Mouse (Mus musculus): ENCODE measurements around the gene Ccdc146. TPM values are rescaled to one million over a fixed set of nuclear protein-coding genes. Genes with fewer than 3 reads are reported as not detected.
A peak's percentile ranks its signal among the peaks of the same experiment; 100 is the strongest.

Gene Ccdc146
- polyA plus RNA-seq (2012; rRNA removed) = not detected in 2 replicates

DNA sequence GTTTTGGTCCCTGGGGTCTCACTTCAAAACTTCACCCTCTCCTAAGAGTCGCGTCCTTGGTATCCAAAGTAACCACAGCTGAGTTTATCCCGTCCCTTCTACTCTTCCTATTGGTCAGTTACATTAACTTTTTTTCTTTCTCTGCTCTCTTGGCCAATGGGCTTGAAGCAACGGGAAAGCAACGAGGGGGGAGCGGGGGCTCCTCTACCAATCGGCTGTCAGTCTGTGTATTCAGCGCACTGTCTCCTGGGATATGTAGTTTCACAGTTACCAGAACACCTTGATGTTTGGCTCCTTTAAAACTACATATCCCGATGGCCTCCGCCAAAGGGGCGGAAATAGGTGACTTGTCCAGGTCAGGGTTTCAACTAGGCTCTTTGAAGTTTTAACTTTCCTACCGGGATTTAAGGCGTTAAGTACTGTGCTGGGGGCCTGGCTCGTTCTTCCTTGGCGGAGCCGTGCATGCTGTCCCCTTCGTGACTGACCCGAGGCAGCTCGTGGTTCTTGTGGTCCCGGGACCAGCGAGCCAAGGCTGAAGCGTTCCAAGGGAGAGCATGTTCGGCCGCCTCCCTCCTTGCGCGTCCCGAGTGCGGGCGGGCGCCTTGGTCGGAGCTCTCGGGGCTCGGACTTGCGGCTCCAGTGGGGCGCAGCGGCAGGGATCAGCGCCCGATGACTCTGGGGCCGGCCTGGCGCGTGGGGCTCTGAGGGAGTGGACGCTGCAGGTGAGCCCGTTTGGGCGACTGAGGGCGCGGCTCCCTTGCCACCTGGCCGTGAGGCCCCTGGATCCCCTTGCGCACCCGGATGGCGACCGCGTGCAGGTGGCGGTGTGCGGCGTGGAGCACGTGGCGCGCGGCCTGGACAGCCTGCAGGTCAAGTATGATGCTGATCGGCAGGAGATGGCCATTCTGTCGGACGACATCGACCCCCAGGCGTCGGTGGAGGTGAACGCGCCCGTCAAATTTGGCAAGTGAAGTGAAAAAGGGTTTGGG is at the start of gene Ccdc146, which contains the start of gene Fam185a:
Ccdc146 (minus strand) TSS at position 64 of the 989 bp plus-strand sequence.
Fam185a (plus strand) TSS at position 345 of the 989 bp plus-strand sequence.
- Histone ChIP-seq H3K27me3 (replicated peaks; ENCODE audit: control insufficient read depth, insufficient read depth, low read length) (no peaks in the 10 kb centered on the region), H3K4me1 (ENCODE audit: control insufficient read depth, insufficient read depth, low read length) (no peaks in the 10 kb centered on the region; the same call in 1 of the 2 replicates), H3K4me3 (ENCODE audit: insufficient read depth, low read depth, low read length) (peak within 1 kb of the TSS; percentile 67), H3K36me3 (ENCODE audit: control insufficient read depth, insufficient read depth, low read length) (no peaks in the 10 kb centered on the region), H3K27ac (ENCODE audit: insufficient read depth, low read depth, low read length) (no peak within 1 kb of the TSS)
- no peak for TF ChIP-seq POLR2A (IDR thresholded peaks at IDR 0.05; ENCODE audit: low read depth, low read length)
- TF ChIP-seq CTCF (conservative IDR thresholded peaks at IDR 0.05; ENCODE audit: insufficient read depth, insufficient read length, low read depth, low read length) = no peak
- DNase-seq = peak; percentile 99
- WGBS = under 1% methylated on average over 68 of the region's 68 CpGs

DNA sequence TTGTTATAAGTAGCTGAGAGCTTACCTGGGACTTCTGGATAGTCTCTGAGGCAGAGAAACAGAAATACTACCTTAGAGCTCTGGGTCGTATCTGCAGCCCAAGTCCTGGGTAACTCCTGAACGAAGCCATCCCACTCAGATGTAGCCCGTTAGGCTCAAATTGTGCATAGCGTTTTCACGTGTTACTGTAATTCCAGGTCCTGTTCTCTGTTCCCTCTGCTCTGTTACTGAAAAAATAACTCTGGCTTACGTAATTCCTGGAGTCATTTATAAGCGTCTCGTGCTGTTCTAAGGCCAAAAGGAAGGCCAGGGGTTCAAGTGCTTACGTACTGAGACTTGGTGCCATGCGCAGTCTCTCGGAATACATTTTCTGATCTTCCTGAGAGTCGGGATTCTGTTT is 43.6 kb upstream of the Ccdc146 start:
- WGBS = 92% methylated on average over 12 of the region's 12 CpGs
- no peaks in the 10 kb centered on the region for H3K36me3 ChIP-seq (ENCODE audit: control insufficient read depth, insufficient read depth, low read length)
- H3K27ac ChIP-seq (ENCODE audit: insufficient read depth, low read depth, low read length) = no peak overlapping the region
- no peak overlapping the region for H3K4me3 ChIP-seq (ENCODE audit: insufficient read depth, low read depth, low read length)
- H3K27me3 ChIP-seq (replicated peaks; ENCODE audit: control insufficient read depth, insufficient read depth, low read length) = no peaks in the 10 kb centered on the region
- DNase-seq = no peak
- TF ChIP-seq POLR2A (IDR thresholded peaks at IDR 0.05; ENCODE audit: low read depth, low read length) = no peak
- TF ChIP-seq CTCF (conservative IDR thresholded peaks at IDR 0.05; ENCODE audit: insufficient read depth, insufficient read length, low read depth, low read length) = no peak
- H3K4me1 ChIP-seq (ENCODE audit: control insufficient read depth, insufficient read depth, low read length) = no peaks in the 10 kb centered on the region

DNA sequence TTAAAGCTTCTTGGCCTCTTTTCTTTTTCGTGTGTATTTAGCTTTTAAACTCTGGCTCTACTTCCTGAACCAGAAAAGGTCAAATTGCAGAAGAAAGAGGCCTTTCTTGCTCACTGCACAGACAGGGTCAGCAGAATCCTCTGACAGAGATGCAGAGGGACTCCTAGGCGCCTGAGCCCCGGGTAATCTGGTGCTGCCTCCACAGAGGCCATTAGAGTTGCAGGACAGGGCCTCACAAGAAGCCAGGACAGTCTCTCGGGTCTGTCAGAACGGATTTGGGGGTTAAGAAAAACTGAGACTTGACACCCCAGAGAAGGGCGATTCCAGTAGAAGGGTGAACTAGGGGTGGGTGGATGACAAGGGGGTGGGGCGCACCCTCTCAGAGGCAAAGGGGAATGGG is 42.9 kb upstream of the Ccdc146 start:
- Histone ChIP-seq H3K4me1 (ENCODE audit: control insufficient read depth, insufficient read depth, low read length) (no peaks in the 10 kb centered on the region), H3K27me3 (replicated peaks; ENCODE audit: control insufficient read depth, insufficient read depth, low read length) (no peaks in the 10 kb centered on the region), H3K4me3 (ENCODE audit: insufficient read depth, low read depth, low read length) (no peak overlapping the region), H3K27ac (ENCODE audit: insufficient read depth, low read depth, low read length) (no peak overlapping the region), H3K36me3 (ENCODE audit: control insufficient read depth, insufficient read depth, low read length) (no peaks in the 10 kb centered on the region)
- TF ChIP-seq CTCF (conservative IDR thresholded peaks at IDR 0.05; ENCODE audit: insufficient read depth, insufficient read length, low read depth, low read length) (no peak), POLR2A (IDR thresholded peaks at IDR 0.05; ENCODE audit: low read depth, low read length) (no peak)
- DNase-seq = peak; percentile 40
- 54% methylated on average over 7 of the region's 7 CpGs for WGBS

GRCm38 (mm10) chr5:21440833-21441530 is 16.5 kb upstream of the Ccdc146 start:
- WGBS = 45% methylated on average over 8 of the region's 8 CpGs
- Histone ChIP-seq H3K4me3 (ENCODE audit: insufficient read depth, low read depth, low read length) (no peak overlapping the region), H3K27ac (ENCODE audit: insufficient read depth, low read depth, low read length) (no peak overlapping the region), H3K27me3 (replicated peaks; ENCODE audit: control insufficient read depth, insufficient read depth, low read length) (no peaks in the 10 kb centered on the region), H3K4me1 (ENCODE audit: control insufficient read depth, insufficient read depth, low read length) (0 out of 2 replicates have a peak, but pooled peaks cover 2% of the 10 kb centered on the region), H3K36me3 (ENCODE audit: control insufficient read depth, insufficient read depth, low read length) (no peaks in the 10 kb centered on the region)
- TF ChIP-seq POLR2A (IDR thresholded peaks at IDR 0.05; ENCODE audit: low read depth, low read length) (no peak), CTCF (conservative IDR thresholded peaks at IDR 0.05; ENCODE audit: insufficient read depth, insufficient read length, low read depth, low read length) (no peak)
- peak; percentile 24 for DNase-seq

DNA sequence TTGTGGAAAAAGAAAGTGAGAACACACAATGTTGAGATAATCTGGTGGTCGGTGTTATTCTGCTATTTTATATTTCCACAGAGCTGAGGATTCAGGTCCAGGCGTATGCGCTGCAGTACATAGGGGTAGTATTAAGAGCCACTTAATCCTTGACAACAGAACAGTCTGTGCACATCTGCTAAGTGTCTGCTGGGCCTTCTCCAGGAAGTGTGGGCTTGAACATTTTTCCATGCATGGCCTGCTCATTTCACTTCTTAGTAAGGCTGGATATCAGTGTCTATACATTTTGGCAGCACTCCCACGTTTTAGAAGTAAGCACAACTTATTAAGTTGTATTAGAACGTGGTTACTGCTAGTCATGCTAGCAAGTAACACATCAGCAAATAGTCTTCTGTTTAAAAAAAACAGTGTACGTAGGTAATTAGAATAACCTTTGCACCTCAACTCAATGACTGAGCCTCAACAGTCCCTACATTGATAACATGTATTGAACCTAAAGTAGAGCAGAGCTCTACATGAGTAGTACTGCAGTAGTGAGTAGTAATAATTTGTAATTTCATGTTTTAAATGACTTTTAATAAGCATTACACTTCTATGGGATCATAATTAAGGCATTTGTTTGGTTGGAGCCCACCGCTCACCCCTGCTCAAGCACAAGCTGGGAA is 15.1 kb upstream of the Ccdc146 start:
- 89% methylated on average over 7 of the region's 7 CpGs for WGBS
- H3K27ac ChIP-seq (ENCODE audit: insufficient read depth, low read depth, low read length) = no peak overlapping the region
- TF ChIP-seq POLR2A (IDR thresholded peaks at IDR 0.05; ENCODE audit: low read depth, low read length) (no peak), CTCF (conservative IDR thresholded peaks at IDR 0.05; ENCODE audit: insufficient read depth, insufficient read length, low read depth, low read length) (no peak)
- H3K27me3 ChIP-seq (replicated peaks; ENCODE audit: control insufficient read depth, insufficient read depth, low read length) = no peaks in the 10 kb centered on the region
- H3K4me3 ChIP-seq (ENCODE audit: insufficient read depth, low read depth, low read length) = no peak overlapping the region
- no peaks in the 10 kb centered on the region; the same call in 1 of the 2 replicates for H3K36me3 ChIP-seq (ENCODE audit: control insufficient read depth, insufficient read depth, low read length)
- no peak for DNase-seq
- 0 out of 2 replicates have a peak, but pooled peaks cover 2% of the 10 kb centered on the region for H3K4me1 ChIP-seq (ENCODE audit: control insufficient read depth, insufficient read depth, low read length)

DNA sequence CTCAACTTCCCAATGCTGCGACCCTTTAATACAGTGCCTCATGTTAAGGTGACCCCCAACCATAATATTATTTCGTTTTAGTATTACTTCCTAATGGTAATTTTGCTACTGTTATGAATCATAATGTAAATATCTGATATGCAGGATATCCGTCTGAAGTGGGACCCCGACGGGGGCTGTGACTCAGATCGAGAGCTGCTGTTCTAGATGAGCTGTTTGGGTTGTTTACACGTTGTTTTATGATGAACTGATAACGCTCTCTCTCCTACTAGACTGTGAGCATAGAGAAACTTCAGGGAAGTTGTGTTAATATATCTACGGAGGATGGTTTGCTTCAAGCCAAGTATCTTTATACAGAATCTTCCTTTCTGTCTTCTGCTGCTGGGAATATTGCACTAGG is 14.0 kb upstream of the Ccdc146 start:
- TF ChIP-seq CTCF (conservative IDR thresholded peaks at IDR 0.05; ENCODE audit: insufficient read depth, insufficient read length, low read depth, low read length) = no peak
- TF ChIP-seq POLR2A (IDR thresholded peaks at IDR 0.05; ENCODE audit: low read depth, low read length) = no peak
- DNase-seq = no peak
- 89% methylated on average over 9 of the region's 9 CpGs for WGBS
- Histone ChIP-seq H3K36me3 (ENCODE audit: control insufficient read depth, insufficient read depth, low read length) (no peaks in the 10 kb centered on the region; the same call in 1 of the 2 replicates), H3K27ac (ENCODE audit: insufficient read depth, low read depth, low read length) (no peak overlapping the region), H3K4me3 (ENCODE audit: insufficient read depth, low read depth, low read length) (no peak overlapping the region), H3K27me3 (replicated peaks; ENCODE audit: control insufficient read depth, insufficient read depth, low read length) (no peaks in the 10 kb centered on the region), H3K4me1 (ENCODE audit: control insufficient read depth, insufficient read depth, low read length) (0 out of 2 replicates have a peak, but pooled peaks cover 2% of the 10 kb centered on the region)

Measured in kidney, adult 2 months (tissue).